Mouse (Mus musculus) left cerebral cortex, postnatal 10 days (tissue): ENCODE measurements around the gene Tmem119. TPM values are rescaled to one million over a fixed set of nuclear protein-coding genes. Genes with fewer than 3 reads are reported as not detected.

Experiments
- DNase-seq, 2 experiments: peaks; one replicate each; pipeline ENCODE4 v3.0.0; 2021 to 2022; ENCODE audit warnings: low spot score in 2 of 2, mixed read lengths in 1 of 2; ENCODE audit errors: extremely low spot score in 1 of 2
- intact Hi-C: fragments of 180-260 bp; cut with DNase I; formaldehyde crosslinking; loops from one replicate; pipeline ENCODE4 v1.15.1; 2025
- total RNA-seq, 2 experiments: library from RNA; stranded (reverse); gene quantifications; 2 replicates each; pipeline ENCODE4 v1.2.3; 2021

Gene Tmem119
- total RNA-seq, 2 experiments from 2014 or later = 12.0 to 16.0 TPM

- DNase-seq = peak; percentile 73 to 88
- intact Hi-C loops = loop anchor here (1.0 to 5.0 kb wide), 3 partner anchors 42 to 179 kb away; no protein-coding TSS in a partner anchor
Measured at GRCm38 (mm10) chr5:113773664-113774063, 26.7 kb downstream of the Tmem119 start.

DNA sequence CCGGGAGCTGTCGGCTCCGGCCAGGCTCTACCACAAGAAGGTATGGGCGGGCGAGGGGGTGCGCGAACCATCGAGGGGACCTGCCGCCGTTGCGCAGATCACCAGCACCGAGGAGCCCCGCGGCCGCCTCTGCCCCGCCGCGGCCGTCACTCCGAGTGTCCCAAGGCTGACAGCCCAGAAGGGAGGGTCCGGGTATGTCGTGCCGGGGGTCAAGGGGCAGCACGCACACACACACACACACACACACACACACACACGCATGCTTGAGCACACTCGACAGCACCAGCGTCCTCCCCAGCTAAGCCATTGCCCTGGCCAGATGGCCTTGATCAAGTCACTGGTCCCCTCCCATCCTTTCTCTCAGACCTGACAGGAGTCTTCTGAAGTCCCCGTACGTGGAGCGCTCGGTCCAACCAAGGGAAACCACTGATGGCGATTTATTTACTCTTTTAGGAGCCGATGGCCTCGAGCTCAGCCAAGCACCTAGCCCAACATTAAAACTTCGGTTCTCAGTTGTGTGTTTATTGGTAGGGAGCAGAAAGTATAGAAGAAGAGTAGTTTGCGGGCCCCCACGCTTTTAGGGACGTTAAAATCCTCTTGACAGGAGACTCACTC lies 27.3 kb downstream of the Tmem119 start:
- intact Hi-C loops = loop anchor here (1.0 to 5.0 kb wide), 3 partner anchors 42 to 179 kb away; no protein-coding TSS in a partner anchor
- DNase-seq = no peak

GRCm38 (mm10) chr5:113772450-113772895 lies 27.8 kb downstream of the Tmem119 start, which contains the start of the genes Sart3 and Iscu:
TSS of gene Sart3 (minus strand) at chr5:113772510.
TSS of gene Iscu (plus strand) at chr5:113772748.
- intact Hi-C loops = loop anchor here (2.0 to 5.0 kb wide), 2 partner anchors 72 to 180 kb away; no protein-coding TSS in a partner anchor
- DNase-seq = peak; percentile 90 to 97

DNA sequence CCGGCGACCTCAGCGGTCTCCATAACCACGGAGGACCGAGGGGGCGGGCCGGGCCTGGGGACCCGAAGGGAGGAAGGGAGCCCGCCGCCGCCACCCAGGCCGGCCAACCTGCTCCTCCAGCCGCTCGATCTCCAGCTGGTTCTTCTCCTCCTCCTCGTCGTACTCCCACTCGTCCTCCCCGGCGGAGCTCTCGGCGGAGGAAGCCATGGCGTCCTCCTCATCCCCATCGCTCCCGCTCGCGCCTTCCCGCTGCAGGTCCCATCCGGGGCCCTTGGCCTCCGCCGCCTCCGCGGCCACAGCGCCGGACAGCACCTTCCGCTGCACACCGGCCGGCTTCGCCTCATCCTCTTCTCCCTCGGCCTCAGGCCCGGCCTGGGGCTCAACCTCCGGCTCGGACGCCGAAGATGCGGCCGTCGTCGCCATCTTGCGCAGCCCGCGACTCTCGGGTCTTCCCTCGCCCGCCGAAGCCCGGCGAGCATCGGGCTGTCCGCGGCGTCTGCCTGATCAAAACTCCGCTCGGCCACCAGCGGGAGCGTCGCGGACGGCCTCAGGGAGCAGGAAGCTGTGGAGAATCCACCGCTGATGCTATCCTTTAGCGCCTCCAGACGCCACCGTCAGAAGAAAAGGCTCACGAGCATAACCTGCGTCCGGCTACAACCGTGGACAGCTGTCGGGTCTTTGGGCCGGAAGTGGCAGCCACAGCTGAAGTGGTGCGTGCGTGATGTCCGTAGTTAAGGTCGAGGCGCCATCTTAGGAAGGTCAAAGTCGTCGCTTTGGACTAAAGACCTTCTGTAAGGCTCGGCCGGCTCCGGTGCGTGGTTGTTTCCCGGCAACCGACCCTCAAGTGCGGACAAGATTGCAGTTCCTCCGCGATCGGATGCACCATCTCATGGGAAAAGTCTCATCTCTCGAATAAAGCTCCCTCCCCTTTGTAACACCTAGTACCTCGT lies 28.8 kb downstream of the Tmem119 start:
- intact Hi-C loops = loop anchor here (2.0 to 5.0 kb wide), 2 partner anchors 73 to 181 kb away; no protein-coding TSS in a partner anchor
- DNase-seq = peak; percentile 88 to 90

GRCm38 (mm10) chr5:113768806-113769205 lies 31.5 kb downstream of the Tmem119 start:
- intact Hi-C loops = no loop called here
- no peak for DNase-seq

- DNase-seq = no peak
- intact Hi-C loops = no loop called here
Measured at GRCm38 (mm10) chr5:113765641-113766526, 34.4 kb downstream of the Tmem119 start.

DNA sequence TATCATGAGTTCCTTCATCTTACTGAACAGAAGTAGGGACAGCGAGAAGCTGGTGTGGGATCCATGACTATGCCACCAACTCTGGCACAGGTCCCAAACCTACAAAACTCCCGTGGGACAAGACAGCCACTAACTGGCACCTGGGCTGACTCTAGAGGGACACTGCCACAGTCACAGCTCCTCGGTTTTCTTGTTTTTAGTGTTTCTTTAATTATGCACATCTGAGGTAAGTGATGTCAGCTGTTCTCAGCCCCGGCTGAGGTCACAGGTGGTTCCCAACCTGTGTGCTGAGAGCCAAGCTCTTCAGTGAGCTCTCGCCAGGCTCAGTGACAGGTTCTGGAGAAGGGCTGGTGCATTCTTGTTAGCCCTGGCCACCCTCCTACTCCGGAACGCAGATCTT lies 35.9 kb downstream of the Tmem119 start:
- intact Hi-C loops = no loop called here
- DNase-seq = no peak

DNA sequence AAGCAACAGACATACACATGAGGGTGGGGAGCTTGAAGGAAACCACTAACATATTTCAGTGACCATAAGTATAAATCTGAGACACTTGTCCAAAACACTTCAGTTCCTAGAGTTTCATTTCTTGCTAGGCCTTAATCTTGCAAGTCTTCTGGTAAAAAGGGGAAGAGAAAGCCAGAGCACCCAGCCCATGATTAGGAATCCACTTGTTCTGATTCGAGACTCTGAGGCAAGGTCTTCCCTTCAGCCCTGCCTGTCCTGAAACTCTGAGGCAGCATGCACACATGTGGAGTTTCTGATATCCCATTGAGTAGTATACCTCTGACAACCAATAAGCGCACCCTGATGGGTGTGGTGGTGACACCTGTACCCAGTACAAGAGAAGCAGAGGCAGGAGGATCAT lies 38.7 kb downstream of the Tmem119 start:
- intact Hi-C loops = no loop called here
- no peak for DNase-seq

DNA sequence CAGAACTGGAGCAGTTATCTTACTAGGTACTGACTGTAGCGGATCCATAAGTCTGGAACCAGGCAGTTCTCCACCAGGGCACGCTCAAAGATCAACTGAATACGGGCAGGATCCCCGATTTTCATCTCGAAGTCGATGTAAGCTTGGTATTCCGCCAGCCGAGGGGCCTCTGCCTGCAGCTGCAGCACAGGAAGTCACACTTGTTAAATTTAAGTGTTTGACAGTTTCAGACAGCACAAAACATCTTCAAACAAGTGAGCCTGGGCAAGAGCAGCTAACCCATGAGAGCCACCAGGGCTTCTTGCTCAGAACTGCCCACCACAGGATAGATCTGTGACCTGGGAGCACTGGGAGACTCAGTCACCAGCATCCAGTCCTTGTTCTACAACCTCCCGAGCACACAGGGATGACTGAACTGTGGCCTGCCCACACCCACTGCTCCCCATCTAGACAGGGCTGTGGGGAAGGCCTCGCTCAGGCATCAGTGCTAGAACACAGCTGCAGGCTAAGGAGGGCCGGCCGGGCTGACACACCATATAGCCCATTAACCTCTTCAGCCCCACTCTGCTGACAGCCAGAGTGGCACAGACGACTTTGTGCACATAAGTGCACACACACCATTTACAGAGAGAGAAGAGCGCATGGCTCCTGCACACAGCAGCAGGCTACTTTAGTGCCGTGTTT lies 44.8 kb downstream of the Tmem119 start:
- no peak for DNase-seq
- intact Hi-C loops = no loop called here

GRCm38 (mm10) chr5:113751521-113752157 lies 48.7 kb downstream of the Tmem119 start:
- no peak for DNase-seq
- intact Hi-C loops = no loop called here

GRCm38 (mm10) chr5:113748556-113749331 lies 51.6 kb downstream of the Tmem119 start:
- intact Hi-C loops = no loop called here
- no peak for DNase-seq

GRCm38 (mm10) chr5:113747629-113748028 lies 52.7 kb downstream of the Tmem119 start:
- DNase-seq = no peak
- intact Hi-C loops = no loop called here

Other genes with a start within 250 kb of the Tmem119 start
- gene Cmklr1, start 150.1 kb downstream of the Tmem119 start, total RNA-seq = 1 to 10 TPM; 3.6 to 4.1 TPM
- gene 1700069L16Rik, start 75.7 kb downstream of the Tmem119 start, total RNA-seq = not detected
- gene Ficd, start 64.7 kb downstream of the Tmem119 start, total RNA-seq = 1 to 10 TPM; 7.2 to 8.0 TPM
- 10 to 100 TPM; 29.1 to 35.0 TPM for gene Sart3, start 28.0 kb downstream of the Tmem119 start, total RNA-seq
- gene Iscu, start 27.8 kb downstream of the Tmem119 start, total RNA-seq = 10 to 100 TPM; 72.7 to 78.3 TPM
- gene Selplg, start 32.1 kb upstream of the Tmem119 start, total RNA-seq = 10 to 100 TPM; 16.1 to 18.7 TPM
- 100 to 1,000 TPM; 117 to 122 TPM for gene Coro1c, start 108.2 kb upstream of the Tmem119 start, total RNA-seq
- gene Ssh1, start 193.4 kb upstream of the Tmem119 start, total RNA-seq = 10 to 100 TPM; 20.7 to 31.8 TPM
- not detected for gene Dao, start 203.2 kb upstream of the Tmem119 start, total RNA-seq